15 mouse cellular contexts compared by ENCODE assay signal in the genomic region with DNA sequence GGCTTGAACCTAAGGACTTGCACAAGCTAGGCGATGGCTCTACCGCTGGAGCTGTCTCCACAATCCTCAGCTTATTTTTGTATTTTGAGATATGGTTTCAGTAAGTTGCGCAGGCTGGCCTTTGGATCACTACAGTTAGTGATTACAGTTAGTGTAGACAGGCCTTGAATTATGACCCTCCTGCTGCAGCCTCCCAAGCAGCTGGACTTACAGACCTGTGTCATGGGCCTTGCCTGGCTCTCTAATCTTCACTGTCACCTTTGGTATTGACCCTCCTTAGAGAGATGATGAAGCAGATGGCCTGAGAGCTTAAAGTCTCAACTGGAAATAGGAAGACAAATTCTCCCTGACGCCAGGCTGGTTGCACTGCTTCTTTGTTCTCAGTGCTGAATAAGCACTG.
"Had no signal": no experiment of that assay in that cellular context is flagged by ENCODE, and none has a peak within 500 bp of the region (broad histone marks: within the 10 kb centered on the region; RNA-seq: fewer than 3 reads in every experiment).

No protein-coding gene starts in this region.

- H3K27ac ChIP-seq: kidney, postnatal 0 days; layer of hippocampus, adult 2 months; left cerebral cortex, adult 2 months; liver, embryonic 12.5 days; liver, embryonic 15.5 days; macrophage; midbrain, embryonic 12.5 days; midbrain, embryonic 15.5 days; neural tube, embryonic 12.5 days; neural tube, embryonic 15.5 days had no signal

- H3K27me3 ChIP-seq: midbrain, embryonic 15.5 days; neural tube, embryonic 12.5 days had no signal

- H3K4me3 ChIP-seq: layer of hippocampus, adult 2 months; left cerebral cortex, adult 2 months; liver, embryonic 12.5 days; liver, embryonic 15.5 days; midbrain, embryonic 12.5 days; midbrain, embryonic 15.5 days; neural tube, embryonic 12.5 days; neural tube, embryonic 15.5 days had no signal

- H3K36me3 ChIP-seq: liver, embryonic 12.5 days; liver, embryonic 15.5 days; midbrain, embryonic 12.5 days; midbrain, embryonic 15.5 days; neural tube, embryonic 12.5 days; neural tube, embryonic 15.5 days had no signal

- DNase-seq: kidney, adult 2 months; kidney, postnatal 25 days; layer of hippocampus, postnatal 36 days; lung, embryonic 14.5 days; right cerebral cortex, postnatal 25 days had no signal

- H3K4me1 ChIP-seq: liver, embryonic 12.5 days; liver, embryonic 15.5 days; midbrain, embryonic 12.5 days; midbrain, embryonic 15.5 days; neural tube, embryonic 12.5 days; neural tube, embryonic 15.5 days had no signal
